ENCODE assay signal across 8 mouse cellular contexts in genomic region chr10:41477018-41477277, GRCm38 (mm10). TPM values are rescaled to one million over a fixed set of nuclear protein-coding genes. Genes with fewer than 3 reads are reported as not detected.
A peak's percentile ranks its signal among the peaks of the same experiment; 100 is the strongest.
DNase-seq lines count a peak whose midpoint lies in the region; ATAC-seq and TF ChIP-seq lines count a peak whose summit lies in the region.

No protein-coding gene starts in this region.

- H3K36me3 ChIP-seq in heart, embryonic 13.5 days = peaks cover 37% of the 10 kb centered on the region
- peaks cover 4% of the 10 kb centered on the region; the same call in 1 of the 2 replicates for H3K36me3 ChIP-seq in hindbrain, embryonic 14.5 days (replicated peaks; ENCODE audit: control insufficient read depth, insufficient read depth)
- peaks cover 33% of the 10 kb centered on the region for H3K36me3 ChIP-seq in megakaryocyte, embryonic 14.5 days (replicated peaks; ENCODE audit: low read length)

- peaks cover 87% of the 10 kb centered on the region for H3K4me1 ChIP-seq in heart, embryonic 13.5 days
- H3K4me1 ChIP-seq in bone marrow, adult 2 months (ENCODE audit: control insufficient read depth, insufficient read depth, low read length) = peaks cover 2% of the 10 kb centered on the region; the same call in 1 of the 2 replicates
- H3K4me1 ChIP-seq in hindbrain, embryonic 14.5 days (replicated peaks; ENCODE audit: control insufficient read depth, insufficient read depth, low read length) = peaks cover 13% of the 10 kb centered on the region; the same call in 1 of the 2 replicates
- peaks cover 78% of the 10 kb centered on the region for H3K4me1 ChIP-seq in megakaryocyte, embryonic 14.5 days

- WGBS in heart, embryonic 13.5 days = 0% methylated on average over 9 of the region's 9 CpGs
- WGBS in bone marrow, adult 2 months = 0% methylated on average over 9 of the region's 9 CpGs
- WGBS in hindbrain, embryonic 14.5 days = under 1% methylated on average over 9 of the region's 9 CpGs

- peak overlapping the region; percentile 90 for H3K27ac ChIP-seq in heart, embryonic 13.5 days (replicated peaks)
- peak overlapping the region; percentile 94 for H3K27ac ChIP-seq in bone marrow, adult 2 months (ENCODE audit: control insufficient read depth, insufficient read depth, low read depth, low read length, poor library complexity)
- H3K27ac ChIP-seq in hindbrain, embryonic 14.5 days = peak overlapping the region; percentile 77

- H3K9me3 ChIP-seq in heart, embryonic 13.5 days = no peaks in the 10 kb centered on the region
- H3K9me3 ChIP-seq in hindbrain, embryonic 14.5 days (ENCODE audit: control insufficient read depth, low read length) = no peaks in the 10 kb centered on the region
- no peaks in the 10 kb centered on the region for H3K9me3 ChIP-seq in megakaryocyte, embryonic 14.5 days

- peak overlapping the region; percentile 75 for H3K4me3 ChIP-seq in heart, embryonic 13.5 days
- peak overlapping the region; percentile 82 for H3K4me3 ChIP-seq in bone marrow, adult 2 months (replicated peaks; ENCODE audit: control insufficient read depth, low read depth, low read length)
- H3K4me3 ChIP-seq in hindbrain, embryonic 14.5 days (replicated peaks; ENCODE audit: low read length) = peak overlapping the region; percentile 49
- H3K4me3 ChIP-seq in megakaryocyte, embryonic 14.5 days (replicated peaks) = peak overlapping the region; percentile 92

- peak overlapping the region; percentile 91 for H3K9ac ChIP-seq in heart, embryonic 13.5 days
- peak overlapping the region; percentile 67 for H3K9ac ChIP-seq in hindbrain, embryonic 14.5 days

- no peak for TF ChIP-seq POLR2A in bone marrow, adult 2 months (IDR thresholded peaks at IDR 0.05; ENCODE audit: borderline replicate concordance, control insufficient read depth, low read depth, low read length)

- TF ChIP-seq CTCF in bone marrow, adult 2 months (IDR thresholded peaks at IDR 0.05; ENCODE audit: control insufficient read depth, insufficient read depth, low read length) = no peak

- ATAC-seq in heart, embryonic 13.5 days (ENCODE audit: extremely low read depth, insufficient number of reproducible peaks, low FRiP score, low TSS enrichment) = no peak
- peak; percentile 12; the same call in 1 of the 2 replicates for ATAC-seq in hindbrain, embryonic 14.5 days (ENCODE audit: low FRiP score)

- H3K4me2 ChIP-seq in heart, embryonic 13.5 days = peak overlapping the region; percentile 96
- H3K4me2 ChIP-seq in hindbrain, embryonic 14.5 days (replicated peaks) = peak overlapping the region; percentile 86

- intact Hi-C loops in heart, postnatal 36 days (cut with DNase I) = loop anchor here (2.0 kb wide), 1 partner anchor 26 kb away; no protein-coding TSS in a partner anchor

- no peak for DNase-seq in heart, postnatal 36 days
- DNase-seq in hindbrain, embryonic 14.5 days (ENCODE audit: low spot score) = peak; percentile 58
- peak; percentile 44 for DNase-seq in yolk sac, embryonic 10.5 days (ENCODE audit: low spot score)
- no peak for DNase-seq in natural killer cell, adult 2 months (ENCODE audit: low spot score in 2 of 2)
- no peak for DNase-seq in adrenal gland, postnatal 10 days

- H3K27me3 ChIP-seq in heart, embryonic 13.5 days (replicated peaks) = no peaks in the 10 kb centered on the region
- H3K27me3 ChIP-seq in hindbrain, embryonic 14.5 days (ENCODE audit: control insufficient read depth, insufficient read depth, low read length) = no peaks in the 10 kb centered on the region
- peaks cover 37% of the 10 kb centered on the region for H3K27me3 ChIP-seq in megakaryocyte, embryonic 14.5 days (replicated peaks)

RNA-seq across cellular contexts. Expression of gene Mical1, which starts 0.8 kb away (rescaled TPM):
- polyA plus RNA-seq in heart, embryonic 13.5 days (2015; fragmentation: Nextera tagmentation; extraction: Ambion mirVana) = 33.4 and 33.8 TPM in 2 replicates
- total RNA-seq in heart, postnatal 36 days (2021) = 10 to 100 TPM; 14.5 to 15.8 TPM
- polyA plus RNA-seq in bone marrow, adult 2 months (2011; ENCODE audit: insufficient read depth, insufficient read length, low replicate concordance, missing spikeins) = 50.0 and 123 TPM in 2 replicates
- polyA plus RNA-seq in hindbrain, embryonic 14.5 days (2014; fragmentation: Nextera tagmentation; extraction: Ambion mirVana) = 20.6 and 22.8 TPM in 2 replicates
- polyA plus RNA-seq in megakaryocyte, embryonic 14.5 days (2012; ENCODE audit: insufficient read depth, low replicate concordance) = 4.7 and 17.3 TPM in 2 replicates
- 10 to 100 TPM; 15.2 to 19.0 TPM for total RNA-seq in adrenal gland, postnatal 10 days (2021)

RNA-seq across cellular contexts. Expression of gene Smpd2, which starts 13.2 kb away (rescaled TPM):
- polyA plus RNA-seq in heart, embryonic 13.5 days (2015; fragmentation: Nextera tagmentation; extraction: Ambion mirVana) = 46.3 and 48.4 TPM in 2 replicates
- total RNA-seq in heart, postnatal 36 days (2021) = 10 to 100 TPM; 42.8 to 45.3 TPM
- 3.9 and 16.7 TPM in 2 replicates for polyA plus RNA-seq in bone marrow, adult 2 months (2011; ENCODE audit: insufficient read depth, insufficient read length, low replicate concordance, missing spikeins)
- 36.3 and 37.9 TPM in 2 replicates for polyA plus RNA-seq in hindbrain, embryonic 14.5 days (2014; fragmentation: Nextera tagmentation; extraction: Ambion mirVana)
- 9.3 and 13.7 TPM in 2 replicates for polyA plus RNA-seq in megakaryocyte, embryonic 14.5 days (2012; ENCODE audit: insufficient read depth, low replicate concordance)
- 10 to 100 TPM; 23.6 to 29.0 TPM for total RNA-seq in adrenal gland, postnatal 10 days (2021)

RNA-seq across cellular contexts. Expression of gene Ppil6, which starts 13.3 kb away (rescaled TPM):
- 1.1 and 1.3 TPM in 2 replicates for polyA plus RNA-seq in heart, embryonic 13.5 days (2015; fragmentation: Nextera tagmentation; extraction: Ambion mirVana)
- 1 to 10 TPM; 1.2 to 1.8 TPM for total RNA-seq in heart, postnatal 36 days (2021)
- polyA plus RNA-seq in bone marrow, adult 2 months (2011; ENCODE audit: insufficient read depth, insufficient read length, low replicate concordance, missing spikeins) = not detected in 2 replicates
- 2.3 and 6.1 TPM in 2 replicates for polyA plus RNA-seq in hindbrain, embryonic 14.5 days (2014; fragmentation: Nextera tagmentation; extraction: Ambion mirVana)
- not detected in 2 replicates for polyA plus RNA-seq in megakaryocyte, embryonic 14.5 days (2012; ENCODE audit: insufficient read depth, low replicate concordance)
- total RNA-seq in adrenal gland, postnatal 10 days (2021) = 1 to 10 TPM in 1 of 2 experiments, under 1 TPM in 1; 0.33 to 1.1 TPM

RNA-seq across cellular contexts. Expression of gene Zbtb24, which starts 26.8 kb away (rescaled TPM):
- polyA plus RNA-seq in heart, embryonic 13.5 days (2015; fragmentation: Nextera tagmentation; extraction: Ambion mirVana) = 11.2 and 11.3 TPM in 2 replicates
- total RNA-seq in heart, postnatal 36 days (2021) = 1 to 10 TPM; 8.6 to 8.9 TPM
- 7.7 and 11.9 TPM in 2 replicates for polyA plus RNA-seq in bone marrow, adult 2 months (2011; ENCODE audit: insufficient read depth, insufficient read length, low replicate concordance, missing spikeins)
- polyA plus RNA-seq in hindbrain, embryonic 14.5 days (2014; fragmentation: Nextera tagmentation; extraction: Ambion mirVana) = 19.0 and 19.1 TPM in 2 replicates
- polyA plus RNA-seq in megakaryocyte, embryonic 14.5 days (2012; ENCODE audit: insufficient read depth, low replicate concordance) = 2.4 and 3.3 TPM in 2 replicates
- 10 to 100 TPM; 15.5 to 18.9 TPM for total RNA-seq in adrenal gland, postnatal 10 days (2021)

RNA-seq across cellular contexts. Expression of gene Cd164, which starts 42.3 kb away (rescaled TPM):
- 166 and 169 TPM in 2 replicates for polyA plus RNA-seq in heart, embryonic 13.5 days (2015; fragmentation: Nextera tagmentation; extraction: Ambion mirVana)
- total RNA-seq in heart, postnatal 36 days (2021) = 100 to 1,000 TPM; 144 to 145 TPM
- polyA plus RNA-seq in bone marrow, adult 2 months (2011; ENCODE audit: insufficient read depth, insufficient read length, low replicate concordance, missing spikeins) = 20.0 and 36.5 TPM in 2 replicates
- polyA plus RNA-seq in hindbrain, embryonic 14.5 days (2014; fragmentation: Nextera tagmentation; extraction: Ambion mirVana) = 68.4 and 75.7 TPM in 2 replicates
- 56.7 and 184 TPM in 2 replicates for polyA plus RNA-seq in megakaryocyte, embryonic 14.5 days (2012; ENCODE audit: insufficient read depth, low replicate concordance)
- total RNA-seq in adrenal gland, postnatal 10 days (2021) = 100 to 1,000 TPM; 181 to 183 TPM

Comparison
In these comparisons a context has a peak if more than half of its experiments do, and no peak if none do; other contexts are left out.
1. DNase-seq: peak in hindbrain, embryonic 14.5 days (single experiment) and yolk sac, embryonic 10.5 days (single experiment); none in heart, postnatal 36 days (0 of 2), natural killer cell, adult 2 months (0 of 2) and adrenal gland, postnatal 10 days (single experiment).
2. Peak in every context shown above with its lines, with median percentiles within 50 percentile points of each other: H3K27ac ChIP-seq and H3K4me3 ChIP-seq.